Mouse (Mus musculus): ENCODE data around the gene Rpl31. TPM values are rescaled to one million over a fixed set of nuclear protein-coding genes. Genes with fewer than 3 reads are reported as not detected.
A peak's percentile ranks its signal among the peaks of the same experiment; 100 is the strongest.

Gene Rpl31
- polyA plus RNA-seq, 1 experiment = 1,915 TPM

- no peak overlapping the region for H3K4me3 ChIP-seq (ENCODE audit: insufficient read depth, poor library complexity, severe bottlenecking)
- H3ac ChIP-seq (ENCODE audit: control insufficient read depth, insufficient read length, low read depth) = no peak overlapping the region
- H3K79me3 ChIP-seq (ENCODE audit: low read depth) = peaks cover 14% of the 10 kb centered on the region
- no peaks in the 10 kb centered on the region for H3K27me3 ChIP-seq (ENCODE audit: control insufficient read depth, insufficient read depth, insufficient read length)
- peaks cover 30% of the 10 kb centered on the region for H3K79me2 ChIP-seq (ENCODE audit: control insufficient read depth, insufficient read depth)
- peaks cover 46% of the 10 kb centered on the region for H3K36me3 ChIP-seq (ENCODE audit: control insufficient read depth, insufficient read depth)
- no peak for TF ChIP-seq MYOG (IDR thresholded peaks at IDR 0.05; ENCODE audit: control insufficient read depth, extremely low read depth, insufficient read length)
- no peak for TF ChIP-seq MYOD1 (IDR thresholded peaks at IDR 0.05; ENCODE audit: control insufficient read depth, insufficient read length, low read depth)
- TF ChIP-seq USF1 (IDR thresholded peaks at IDR 0.05; ENCODE audit: low read depth) = no peak
- TF ChIP-seq FOSL1 (IDR thresholded peaks at IDR 0.05; ENCODE audit: insufficient read depth, low read length, poor library complexity, severe bottlenecking) = no peak
- TF ChIP-seq MAX (IDR thresholded peaks at IDR 0.05) = no peak
- no peak for TF ChIP-seq CEBPB (IDR thresholded peaks at IDR 0.05; ENCODE audit: low read depth)
- TF ChIP-seq CTCF (IDR thresholded peaks at IDR 0.05; ENCODE audit: control insufficient read depth, insufficient read depth, insufficient read length) = no peak
Observed at GRCm38 (mm10) chr1:39374231-39374809, 6.7 kb downstream of the Rpl31 start.

DNA sequence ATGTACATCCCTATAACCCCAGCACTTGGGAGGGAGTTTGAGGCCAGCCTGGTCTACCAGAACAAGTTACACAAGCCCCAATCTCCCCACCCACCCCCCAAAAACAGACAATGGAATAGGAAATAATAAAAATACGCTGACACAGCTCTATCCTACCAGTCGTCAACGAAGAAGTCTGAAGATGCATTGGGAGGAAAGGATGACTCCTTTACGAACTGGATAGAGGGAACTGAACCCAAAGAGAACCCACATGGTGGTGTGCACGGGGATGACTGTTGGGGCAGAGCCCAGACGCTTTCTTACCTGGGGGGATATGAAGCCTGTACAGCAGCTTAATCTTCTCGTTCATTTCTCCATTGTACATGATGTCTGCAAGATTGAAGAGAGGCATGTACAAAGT is 8.5 kb downstream of the Rpl31 start:
- H3K27me3 ChIP-seq (ENCODE audit: control insufficient read depth, insufficient read depth, insufficient read length) = no peaks in the 10 kb centered on the region
- peaks cover 4% of the 10 kb centered on the region for H3K79me3 ChIP-seq (ENCODE audit: low read depth)
- H3K4me3 ChIP-seq (ENCODE audit: insufficient read depth, poor library complexity, severe bottlenecking) = no peak overlapping the region
- H3K36me3 ChIP-seq (ENCODE audit: control insufficient read depth, insufficient read depth) = peaks cover 28% of the 10 kb centered on the region
- no peak for TF ChIP-seq CTCF (IDR thresholded peaks at IDR 0.05; ENCODE audit: control insufficient read depth, insufficient read depth, insufficient read length)
- no peak for TF ChIP-seq MAX (IDR thresholded peaks at IDR 0.05)
- TF ChIP-seq USF1 (IDR thresholded peaks at IDR 0.05; ENCODE audit: low read depth) = no peak
- TF ChIP-seq MYOG (IDR thresholded peaks at IDR 0.05; ENCODE audit: control insufficient read depth, extremely low read depth, insufficient read length) = no peak
- no peak for TF ChIP-seq CEBPB (IDR thresholded peaks at IDR 0.05; ENCODE audit: low read depth)
- peaks cover 12% of the 10 kb centered on the region for H3K79me2 ChIP-seq (ENCODE audit: control insufficient read depth, insufficient read depth)
- H3ac ChIP-seq (ENCODE audit: control insufficient read depth, insufficient read length, low read depth) = no peak overlapping the region

- peaks cover 6% of the 10 kb centered on the region for H3K79me2 ChIP-seq (ENCODE audit: control insufficient read depth, insufficient read depth)
- H3K79me3 ChIP-seq (ENCODE audit: low read depth) = no peaks in the 10 kb centered on the region
- peaks cover 22% of the 10 kb centered on the region for H3K36me3 ChIP-seq (ENCODE audit: control insufficient read depth, insufficient read depth)
- no peaks in the 10 kb centered on the region for H3K27me3 ChIP-seq (ENCODE audit: control insufficient read depth, insufficient read depth, insufficient read length)
- no peak overlapping the region for H3ac ChIP-seq (ENCODE audit: control insufficient read depth, insufficient read length, low read depth)
- H3K4me3 ChIP-seq (ENCODE audit: insufficient read depth, poor library complexity, severe bottlenecking) = no peak overlapping the region
- TF ChIP-seq CTCF (IDR thresholded peaks at IDR 0.05; ENCODE audit: control insufficient read depth, insufficient read depth, insufficient read length) (no peak), MYOG (IDR thresholded peaks at IDR 0.05; ENCODE audit: control insufficient read depth, extremely low read depth, insufficient read length) (no peak), MAX (IDR thresholded peaks at IDR 0.05) (no peak), MYOD1 (IDR thresholded peaks at IDR 0.05; ENCODE audit: control insufficient read depth, insufficient read length, low read depth) (no peak), USF1 (IDR thresholded peaks at IDR 0.05; ENCODE audit: low read depth) (no peak), FOSL1 (IDR thresholded peaks at IDR 0.05; ENCODE audit: insufficient read depth, low read length, poor library complexity, severe bottlenecking) (no peak), CEBPB (IDR thresholded peaks at IDR 0.05; ENCODE audit: low read depth) (no peak)
Observed at GRCm38 (mm10) chr1:39376726-39377240, 9.1 kb downstream of the Rpl31 start.

GRCm38 (mm10) chr1:39378540-39378939 is 10.9 kb downstream of the Rpl31 start:
- TF ChIP-seq MAX (IDR thresholded peaks at IDR 0.05) = no peak
- TF ChIP-seq USF1 (IDR thresholded peaks at IDR 0.05; ENCODE audit: low read depth) = no peak
- TF ChIP-seq FOSL1 (IDR thresholded peaks at IDR 0.05; ENCODE audit: insufficient read depth, low read length, poor library complexity, severe bottlenecking) = no peak
- TF ChIP-seq MYOG (IDR thresholded peaks at IDR 0.05; ENCODE audit: control insufficient read depth, extremely low read depth, insufficient read length) = no peak
- no peak for TF ChIP-seq MYOD1 (IDR thresholded peaks at IDR 0.05; ENCODE audit: control insufficient read depth, insufficient read length, low read depth)
- TF ChIP-seq CTCF (IDR thresholded peaks at IDR 0.05; ENCODE audit: control insufficient read depth, insufficient read depth, insufficient read length) = no peak
- TF ChIP-seq CEBPB (IDR thresholded peaks at IDR 0.05; ENCODE audit: low read depth) = no peak
- H3K4me3 ChIP-seq (ENCODE audit: insufficient read depth, poor library complexity, severe bottlenecking) = no peak overlapping the region
- peaks cover 5% of the 10 kb centered on the region for H3K36me3 ChIP-seq (ENCODE audit: control insufficient read depth, insufficient read depth)
- no peak overlapping the region for H3ac ChIP-seq (ENCODE audit: control insufficient read depth, insufficient read length, low read depth)
- no peaks in the 10 kb centered on the region for H3K79me2 ChIP-seq (ENCODE audit: control insufficient read depth, insufficient read depth)
- H3K79me3 ChIP-seq (ENCODE audit: low read depth) = no peaks in the 10 kb centered on the region
- H3K27me3 ChIP-seq (ENCODE audit: control insufficient read depth, insufficient read depth, insufficient read length) = no peaks in the 10 kb centered on the region

DNA sequence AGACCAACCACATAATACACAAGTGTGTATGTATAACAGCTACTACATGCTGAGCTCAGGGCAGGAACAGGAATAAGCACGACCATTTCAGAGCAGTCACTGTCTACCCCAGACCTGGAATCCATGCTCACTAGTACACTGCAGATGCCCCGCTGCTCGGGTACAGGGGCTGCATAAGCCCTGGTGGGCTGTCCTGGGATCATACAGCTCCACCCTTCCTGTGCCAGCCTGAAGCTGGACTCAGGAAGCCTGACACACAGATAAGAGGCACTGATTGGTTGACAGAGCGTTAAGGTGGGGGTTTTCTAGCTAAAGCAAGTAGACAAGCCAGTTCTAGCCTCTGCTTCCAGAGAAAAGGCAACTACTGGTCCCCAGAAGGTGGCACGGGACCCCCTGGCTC is 11.4 kb downstream of the Rpl31 start:
- no peak overlapping the region for H3K4me3 ChIP-seq (ENCODE audit: insufficient read depth, poor library complexity, severe bottlenecking)
- TF ChIP-seq MAX (IDR thresholded peaks at IDR 0.05) (no peak), USF1 (IDR thresholded peaks at IDR 0.05; ENCODE audit: low read depth) (no peak)
- H3ac ChIP-seq (ENCODE audit: control insufficient read depth, insufficient read length, low read depth) = no peak overlapping the region
- no peaks in the 10 kb centered on the region for H3K27me3 ChIP-seq (ENCODE audit: control insufficient read depth, insufficient read depth, insufficient read length)
- H3K36me3 ChIP-seq (ENCODE audit: control insufficient read depth, insufficient read depth) = peaks cover under 1% of the 10 kb centered on the region
- H3K79me2 ChIP-seq (ENCODE audit: control insufficient read depth, insufficient read depth) = no peaks in the 10 kb centered on the region
- no peaks in the 10 kb centered on the region for H3K79me3 ChIP-seq (ENCODE audit: low read depth)

GRCm38 (mm10) chr1:39381017-39381416 is 13.4 kb downstream of the Rpl31 start:
- Histone ChIP-seq H3K79me3 (ENCODE audit: low read depth) (no peaks in the 10 kb centered on the region), H3K4me3 (ENCODE audit: insufficient read depth, poor library complexity, severe bottlenecking) (no peak overlapping the region), H3K79me2 (ENCODE audit: control insufficient read depth, insufficient read depth) (no peaks in the 10 kb centered on the region), H3K27me3 (ENCODE audit: control insufficient read depth, insufficient read depth, insufficient read length) (no peaks in the 10 kb centered on the region), H3ac (ENCODE audit: control insufficient read depth, insufficient read length, low read depth) (no peak overlapping the region), H3K36me3 (ENCODE audit: control insufficient read depth, insufficient read depth) (no peaks in the 10 kb centered on the region)
- TF ChIP-seq CTCF (IDR thresholded peaks at IDR 0.05; ENCODE audit: control insufficient read depth, insufficient read depth, insufficient read length) (no peak), FOSL1 (IDR thresholded peaks at IDR 0.05; ENCODE audit: insufficient read depth, low read length, poor library complexity, severe bottlenecking) (no peak), CEBPB (IDR thresholded peaks at IDR 0.05; ENCODE audit: low read depth) (no peak), USF1 (IDR thresholded peaks at IDR 0.05; ENCODE audit: low read depth) (no peak), MAX (IDR thresholded peaks at IDR 0.05) (no peak), MYOD1 (IDR thresholded peaks at IDR 0.05; ENCODE audit: control insufficient read depth, insufficient read length, low read depth) (peak; percentile 76), MYOG (IDR thresholded peaks at IDR 0.05; ENCODE audit: control insufficient read depth, extremely low read depth, insufficient read length) (no peak)
